Mouse (Mus musculus): ENCODE measurements at regions not wholly inside any gene's neighbourhood (a gene's known extent, or its start where the extent isn't known, plus 50 kb on each side); places are given as distances from the start of the nearest gene placed in this dataset.

DNA sequence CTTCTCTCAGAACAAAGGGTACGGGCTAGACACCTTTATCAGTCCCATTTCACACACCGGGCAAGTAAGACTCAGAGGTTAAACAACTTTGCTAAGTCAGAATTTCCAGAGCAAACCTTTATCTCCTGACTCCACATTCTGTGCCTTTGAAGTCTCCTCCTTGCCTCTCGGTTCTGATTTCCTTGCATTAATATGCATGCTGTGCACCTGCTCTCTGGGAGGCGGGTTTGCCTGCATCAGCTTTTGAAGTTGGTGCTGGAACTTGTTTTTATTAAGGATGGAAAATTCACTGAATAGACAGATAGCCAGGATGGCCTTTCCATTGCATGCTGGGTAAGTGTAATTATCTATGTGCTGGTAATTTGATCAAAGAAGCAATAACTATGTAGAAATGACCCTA lies 84.2 kb upstream of the Gm16223 start:
- no peak for TF ChIP-seq CTCF (IDR thresholded peaks at IDR 0.05; ENCODE audit: low read depth)
- TF ChIP-seq EP300 (IDR thresholded peaks at IDR 0.05; ENCODE audit: low read depth): no peak

Measured in heart, postnatal 0 days (tissue).